Mouse (Mus musculus) lung, postnatal 25 days (tissue): Measurements from ENCODE around the gene Zfp612.
"Not testable (repeated sequence)": the region's sequence is repeated elsewhere in the genome, so short reads cannot be mapped to it uniquely, and the experiment has no call there.

Experiments
- DNase-seq: peaks from one replicate; pipeline ENCODE4 v3.0.0; 2022; ENCODE audit warnings: low spot score

The Zfp612 gene

GRCm38 (mm10) chr8:110079282-110080221 lies at the start of gene Zfp612:
TSS of gene Zfp612 (plus strand) at chr8:110079746.
- DNase-seq, result peak; percentile 57

GRCm38 (mm10) chr8:110033771-110034170 lies 45.8 kb upstream of the Zfp612 start:
- not testable (repeated sequence) for DNase-seq

GRCm38 (mm10) chr8:110034331-110034730 lies 45.2 kb upstream of the Zfp612 start:
- no peak for DNase-seq

GRCm38 (mm10) chr8:110036156-110036555 lies 43.4 kb upstream of the Zfp612 start:
- DNase-seq, result no peak

GRCm38 (mm10) chr8:110039216-110039615 lies 40.3 kb upstream of the Zfp612 start:
- DNase-seq, result no peak

GRCm38 (mm10) chr8:110039659-110040058 lies 39.9 kb upstream of the Zfp612 start, which contains the start of gene Chst4:
TSS of gene Chst4 (minus strand) at chr8:110039740.
- no peak for DNase-seq

GRCm38 (mm10) chr8:110040509-110040908 lies 39.0 kb upstream of the Zfp612 start:
- no peak for DNase-seq

- no peak for DNase-seq
Observed at GRCm38 (mm10) chr8:110051208-110051607, 28.3 kb upstream of the Zfp612 start.

GRCm38 (mm10) chr8:110058207-110058606 lies 21.3 kb upstream of the Zfp612 start:
- no peak for DNase-seq

- no peak for DNase-seq
Observed at GRCm38 (mm10) chr8:110064161-110064560, 15.4 kb upstream of the Zfp612 start.

- no peak for DNase-seq
Observed at GRCm38 (mm10) chr8:110064606-110065365, 14.8 kb upstream of the Zfp612 start.

GRCm38 (mm10) chr8:110065676-110066075 lies 13.9 kb upstream of the Zfp612 start:
- no peak for DNase-seq

- no peak for DNase-seq
Observed at GRCm38 (mm10) chr8:110069706-110070105, 9.8 kb upstream of the Zfp612 start.

- DNase-seq, result peak; percentile 34
Observed at GRCm38 (mm10) chr8:110071600-110071999, 7.9 kb upstream of the Zfp612 start.

GRCm38 (mm10) chr8:110074496-110074895 lies 5.0 kb upstream of the Zfp612 start:
- DNase-seq, result no peak

- DNase-seq, result no peak
Observed at GRCm38 (mm10) chr8:110082416-110083105, 3.0 kb downstream of the Zfp612 start.

GRCm38 (mm10) chr8:110091869-110092268 lies 12.3 kb downstream of the Zfp612 start:
- DNase-seq, result peak; percentile 28

GRCm38 (mm10) chr8:110100907-110101306 lies 21.4 kb downstream of the Zfp612 start, which contains the start of gene Gm21964:
TSS of gene Gm21964 (plus strand) at chr8:110101207.
- DNase-seq, result no peak

- no peak for DNase-seq
Observed at GRCm38 (mm10) chr8:110101676-110102075, 22.1 kb downstream of the Zfp612 start.

- no peak for DNase-seq
Observed at GRCm38 (mm10) chr8:110102653-110103052, 23.1 kb downstream of the Zfp612 start, which contains the start of gene Gm17720. TSS of gene Gm17720 (minus strand) at chr8:110102753.

GRCm38 (mm10) chr8:110119715-110120114 lies 40.2 kb downstream of the Zfp612 start:
- no peak for DNase-seq

GRCm38 (mm10) chr8:110130537-110130936 lies 51.0 kb downstream of the Zfp612 start:
- DNase-seq, result peak; percentile 51
